Mouse (Mus musculus) small intestine, adult 10 weeks (tissue): ENCODE measurements around the gene Prkcd. TPM values are rescaled to one million over a fixed set of nuclear protein-coding genes. Genes with fewer than 3 reads are reported as not detected.

Source experiments
- polyA plus RNA-seq: library from polyadenylated mRNA; stranded (reverse); fragments of 350-450 nt; fragmentation: Illumina TruSeq; extraction: RNeasy Lipid Tissue Mini Kit (QIAGEN cat#74804); gene quantifications from one replicate; pipeline ENCODE4 v1.2.3, GENCODE M21; 2014; ENCODE audit warnings: low replicate concordance

Prkcd gene
- polyA plus RNA-seq = 62.1 TPM

GRCm38 (mm10) chr14:30625856-30626726 is at the start of gene Prkcd:
Gene Prkcd (minus strand): TSS chr14:30626210.

GRCm38 (mm10) chr14:30653943-30654659 is 28.1 kb upstream of the Prkcd start, which contains the start of gene Rft1:
Gene Rft1 (plus strand): TSS chr14:30654360.

GRCm38 (mm10) chr14:30548131-30548720 is 77.8 kb downstream of the Prkcd start, which contains the start of gene Tkt:
Gene Tkt (plus strand): TSS chr14:30548359.

Other genes with a start within 250 kb of the Prkcd start
- 10.1 TPM for gene Dcp1a, start 146.7 kb downstream of the Prkcd start, polyA plus RNA-seq
- 2.1 TPM for gene Cacna1d, start 134.8 kb downstream of the Prkcd start, polyA plus RNA-seq
- 1.6 TPM for gene Tkt, start 77.9 kb downstream of the Prkcd start, polyA plus RNA-seq
- gene Rft1, start 28.1 kb upstream of the Prkcd start, polyA plus RNA-seq = 6.7 TPM
- 7.6 TPM for gene Sfmbt1, start 88.6 kb upstream of the Prkcd start, polyA plus RNA-seq
- 2.2 TPM for gene Tmem110, start 199.4 kb upstream of the Prkcd start, polyA plus RNA-seq